Mouse (Mus musculus): ENCODE measurements at regions not wholly inside any gene's neighbourhood (a gene's known extent, or its start where the extent isn't known, plus 50 kb on each side); places are given as distances from the start of the nearest gene placed in this dataset.

GRCm38 (mm10) chr2:79566280-79566933 lies 68.7 kb upstream of the Itprid2 start:
- Histone ChIP-seq H3K4me2 (ENCODE audit: low read length) (no peak overlapping the region), H3K27me3 (replicated peaks; ENCODE audit: control insufficient read depth, insufficient read depth, low read length) (no peaks in the 10 kb centered on the region), H3K9me3 (ENCODE audit: control insufficient read depth, low read length) (no peaks in the 10 kb centered on the region), H3K27ac (ENCODE audit: low read length) (no peak overlapping the region), H3K36me3 (ENCODE audit: control insufficient read depth, insufficient read depth) (no peaks in the 10 kb centered on the region), H3K4me1 (replicated peaks; ENCODE audit: control insufficient read depth, insufficient read depth, low read length) (no peaks in the 10 kb centered on the region), H3K4me3 (replicated peaks; ENCODE audit: low read length) (no peak overlapping the region), H3K9ac (replicated peaks; ENCODE audit: low read depth, low read length) (no peak overlapping the region)
- WGBS = 2% methylated on average over 3 of the region's 3 CpGs
- no peak for ATAC-seq

GRCm38 (mm10) chr2:79567413-79567934 lies 67.7 kb upstream of the Itprid2 start:
- no peak for ATAC-seq
- Histone ChIP-seq H3K4me3 (replicated peaks; ENCODE audit: low read length) (no peak overlapping the region), H3K27ac (ENCODE audit: low read length) (no peak overlapping the region), H3K27me3 (replicated peaks; ENCODE audit: control insufficient read depth, insufficient read depth, low read length) (no peaks in the 10 kb centered on the region), H3K4me1 (replicated peaks; ENCODE audit: control insufficient read depth, insufficient read depth, low read length) (no peaks in the 10 kb centered on the region), H3K4me2 (ENCODE audit: low read length) (no peak overlapping the region), H3K9me3 (ENCODE audit: control insufficient read depth, low read length) (no peaks in the 10 kb centered on the region), H3K9ac (replicated peaks; ENCODE audit: low read depth, low read length) (no peak overlapping the region), H3K36me3 (ENCODE audit: control insufficient read depth, insufficient read depth) (no peaks in the 10 kb centered on the region)
- WGBS = 31% methylated on average over 3 of the region's 3 CpGs

- no peaks in the 10 kb centered on the region for H3K27me3 ChIP-seq (replicated peaks; ENCODE audit: control insufficient read depth, insufficient read depth, low read length)
- H3K36me3 ChIP-seq (ENCODE audit: control insufficient read depth, insufficient read depth) = no peaks in the 10 kb centered on the region
- H3K9ac ChIP-seq (replicated peaks; ENCODE audit: low read depth, low read length) = no peak overlapping the region
- H3K4me1 ChIP-seq (replicated peaks; ENCODE audit: control insufficient read depth, insufficient read depth, low read length) = no peaks in the 10 kb centered on the region
- H3K4me2 ChIP-seq (ENCODE audit: low read length) = no peak overlapping the region
- H3K4me3 ChIP-seq (replicated peaks; ENCODE audit: low read length) = no peak overlapping the region
- no peak overlapping the region for H3K27ac ChIP-seq (ENCODE audit: low read length)
- no peaks in the 10 kb centered on the region for H3K9me3 ChIP-seq (ENCODE audit: control insufficient read depth, low read length)
- no peak for ATAC-seq
- WGBS = 92% methylated on average over 1 of the region's 1 CpGs
These were observed 65.5 kb upstream of the Itprid2 start for GRCm38 (mm10) chr2:79569663-79570062.

- no peaks in the 10 kb centered on the region for H3K9me3 ChIP-seq (ENCODE audit: control insufficient read depth, low read length)
- 84% methylated on average over 5 of the region's 5 CpGs for WGBS
These were observed 63.2 kb upstream of the Itprid2 start for GRCm38 (mm10) chr2:79571910-79572309.

GRCm38 (mm10) chr2:79575074-79575473 lies 60.1 kb upstream of the Itprid2 start:
- H3K4me1 ChIP-seq (replicated peaks; ENCODE audit: control insufficient read depth, insufficient read depth, low read length) = no peaks in the 10 kb centered on the region
- H3K9ac ChIP-seq (replicated peaks; ENCODE audit: low read depth, low read length) = no peak overlapping the region
- H3K9me3 ChIP-seq (ENCODE audit: control insufficient read depth, low read length) = no peaks in the 10 kb centered on the region
- H3K27ac ChIP-seq (ENCODE audit: low read length) = no peak overlapping the region
- WGBS = 74% methylated on average over 6 of the region's 6 CpGs
- no peaks in the 10 kb centered on the region for H3K36me3 ChIP-seq (ENCODE audit: control insufficient read depth, insufficient read depth)
- no peak for ATAC-seq
- H3K27me3 ChIP-seq (replicated peaks; ENCODE audit: control insufficient read depth, insufficient read depth, low read length) = no peaks in the 10 kb centered on the region
- no peak overlapping the region for H3K4me3 ChIP-seq (replicated peaks; ENCODE audit: low read length)
- no peak overlapping the region for H3K4me2 ChIP-seq (ENCODE audit: low read length)

More at GRCm38 (mm10) chr2:79571910-79572309, 63.2 kb upstream of the Itprid2 start:
- Histone ChIP-seq H3K27ac (ENCODE audit: low read length) (no peak overlapping the region), H3K36me3 (ENCODE audit: control insufficient read depth, insufficient read depth) (no peaks in the 10 kb centered on the region), H3K4me3 (replicated peaks; ENCODE audit: low read length) (no peak overlapping the region), H3K4me2 (ENCODE audit: low read length) (no peak overlapping the region), H3K27me3 (replicated peaks; ENCODE audit: control insufficient read depth, insufficient read depth, low read length) (no peaks in the 10 kb centered on the region), H3K9ac (replicated peaks; ENCODE audit: low read depth, low read length) (no peak overlapping the region), H3K4me1 (replicated peaks; ENCODE audit: control insufficient read depth, insufficient read depth, low read length) (no peaks in the 10 kb centered on the region)
- no peak for ATAC-seq

GRCm38 (mm10) chr2:79585022-79585774 lies 50.0 kb upstream of the Itprid2 start:
- no peaks in the 10 kb centered on the region for H3K27me3 ChIP-seq (replicated peaks; ENCODE audit: control insufficient read depth, insufficient read depth, low read length)
- no peaks in the 10 kb centered on the region for H3K9me3 ChIP-seq (ENCODE audit: control insufficient read depth, low read length)
- no peak overlapping the region for H3K4me3 ChIP-seq (replicated peaks; ENCODE audit: low read length)
- H3K27ac ChIP-seq (ENCODE audit: low read length) = no peak overlapping the region
- ATAC-seq = no peak
- no peaks in the 10 kb centered on the region for H3K36me3 ChIP-seq (ENCODE audit: control insufficient read depth, insufficient read depth)
- WGBS = 48% methylated on average over 7 of the region's 7 CpGs
- no peak overlapping the region for H3K9ac ChIP-seq (replicated peaks; ENCODE audit: low read depth, low read length)
- no peak overlapping the region for H3K4me2 ChIP-seq (ENCODE audit: low read length)
- H3K4me1 ChIP-seq (replicated peaks; ENCODE audit: control insufficient read depth, insufficient read depth, low read length) = no peaks in the 10 kb centered on the region
